Mouse (Mus musculus) MEL (cell line): ENCODE data around the gene Epha3. TPM values are rescaled to one million over a fixed set of nuclear protein-coding genes. Genes with fewer than 3 reads are reported as not detected.
A peak's percentile ranks its signal among the peaks of the same experiment; 100 is the strongest.

Experiments used
- DNase-seq: peaks from one replicate; pipeline ENCODE4 v3.0.0; 2011; ENCODE audit warnings: low read depth, low spot score
- H3K27ac ChIP-seq: 2 replicates; pipeline ENCODE4 v1.5.1; 2012; ENCODE audit warnings: low read depth, mild to moderate bottlenecking, control low read depth, low read length, moderate library complexity; ENCODE audit not compliant: control insufficient read depth
- H3K27me3 ChIP-seq, 2 experiments: fragments of 150-350 bp in 1 of 2; sonication (generic) in 1 of 2; 2 replicates each; pipeline ENCODE4 v1.6.1; 2012; ENCODE audit warnings: low read length in 2 of 2, mild to moderate bottlenecking in 2 of 2, improper control_type of control experiment in 1 of 2, moderate library complexity in 1 of 2; ENCODE audit not compliant: insufficient read depth in 2 of 2, control insufficient read depth in 1 of 2
- H3K36me3 ChIP-seq, 2 experiments: 2 replicates each; pipeline ENCODE4 v1.6.1; 2012 to 2014; ENCODE audit warnings: low read length in 2 of 2, improper control_type of control experiment in 1 of 2, inconsistent platforms in 1 of 2, mild to moderate bottlenecking in 1 of 2; ENCODE audit not compliant: insufficient read depth in 2 of 2, control insufficient read depth in 1 of 2
- H3K4me1 ChIP-seq, 2 experiments: fragments of 150-350 bp in 1 of 2; sonication (generic) in 1 of 2; 2 replicates each; pipeline ENCODE4 v1.6.1; 2012; ENCODE audit warnings: low read length in 2 of 2, improper control_type of control experiment in 1 of 2, mild to moderate bottlenecking in 1 of 2; ENCODE audit not compliant: insufficient read depth in 2 of 2, control insufficient read depth in 1 of 2
- H3K4me3 ChIP-seq, 2 experiments: fragments of 150-350 bp in 1 of 2; sonication (generic) in 1 of 2; 2 replicates each; pipeline ENCODE4 v1.5.1; 2012; ENCODE audit warnings: low read depth in 2 of 2, low read length in 2 of 2, mild to moderate bottlenecking in 2 of 2, moderate library complexity in 2 of 2, control low read depth in 1 of 2, improper control_type of control experiment in 1 of 2; ENCODE audit not compliant: control insufficient read depth in 1 of 2, insufficient read depth in 1 of 2
- H3K79me2 ChIP-seq: 2 replicates; pipeline ENCODE4 v1.6.1; 2012; ENCODE audit warnings: mild to moderate bottlenecking, low read length, moderate library complexity; ENCODE audit not compliant: control insufficient read depth, poor library complexity, insufficient read depth
- H3K9ac ChIP-seq: 2 replicates; pipeline ENCODE4 v1.6.1; 2012; ENCODE audit warnings: low read depth, mild to moderate bottlenecking, control low read depth, low read length, moderate library complexity; ENCODE audit not compliant: control insufficient read depth, poor library complexity, severe bottlenecking
- H3K9me3 ChIP-seq: fragments of 150-350 bp; sonication (generic); replicated peaks from 2 replicates; pipeline ENCODE4 v1.6.1; 2012; ENCODE audit warnings: mild to moderate bottlenecking, low read length, improper control_type of control experiment, moderate library complexity; ENCODE audit not compliant: insufficient read depth
- BHLHE40 ChIP-seq: IDR thresholded peaks from 2 replicates; pipeline ENCODE4 v1.6.1; 2012; ENCODE audit warnings: low read depth, mild to moderate bottlenecking, inconsistent platforms, low read length, improper control_type of control experiment, borderline replicate concordance
- ETS1 ChIP-seq: IDR thresholded peaks from 2 replicates; pipeline ENCODE4 v1.6.1; 2012; ENCODE audit warnings: low read depth, mild to moderate bottlenecking, inconsistent platforms, low read length, improper control_type of control experiment, moderate library complexity
- HCFC1 ChIP-seq: IDR thresholded peaks from 2 replicates; pipeline ENCODE4 v1.6.1; 2012; ENCODE audit warnings: low read depth, mild to moderate bottlenecking, inconsistent platforms, low read length, improper control_type of control experiment, moderate library complexity
- JUND ChIP-seq: IDR thresholded peaks from 2 replicates; pipeline ENCODE4 v1.6.1; 2011; ENCODE audit warnings: low read depth, mild to moderate bottlenecking, improper control_type of control experiment, low read length
- MAX ChIP-seq: IDR thresholded peaks from 2 replicates; pipeline ENCODE4 v1.6.1; 2011; ENCODE audit warnings: low read length, improper control_type of control experiment
- MAZ ChIP-seq: IDR thresholded peaks from 2 replicates; pipeline ENCODE4 v1.6.1; 2012; ENCODE audit warnings: low read depth, mild to moderate bottlenecking, inconsistent platforms, low read length, improper control_type of control experiment
- MEF2A ChIP-seq: IDR thresholded peaks from 2 replicates; pipeline ENCODE4 v1.6.1; 2014; ENCODE audit warnings: low read depth, mild to moderate bottlenecking, inconsistent platforms, low read length, improper control_type of control experiment; ENCODE audit not compliant: poor library complexity, insufficient replicate concordance, severe bottlenecking; ENCODE audit errors: extremely low read depth
- MYB ChIP-seq: IDR thresholded peaks from 2 replicates; pipeline ENCODE4 v1.6.1; 2011; ENCODE audit warnings: mild to moderate bottlenecking, low read depth, low read length, improper control_type of control experiment
- MYC ChIP-seq: IDR thresholded peaks from 2 replicates; pipeline ENCODE4 v1.6.1; 2011; ENCODE audit warnings: low read depth, mild to moderate bottlenecking, low read length, improper control_type of control experiment, moderate library complexity
- NRF1 ChIP-seq: IDR thresholded peaks from 2 replicates; pipeline ENCODE4 v1.6.1; 2014; ENCODE audit warnings: low read depth, mild to moderate bottlenecking, inconsistent platforms, low read length, improper control_type of control experiment, moderate library complexity; ENCODE audit not compliant: poor library complexity, insufficient read depth, severe bottlenecking
- POLR2A ChIP-seq, 2 experiments: IDR thresholded peaks; 2 replicates each; pipeline ENCODE4 v1.6.1; 2011 to 2012; ENCODE audit warnings: low read length in 2 of 2, mild to moderate bottlenecking in 2 of 2, control low read depth in 1 of 2, improper control_type of control experiment in 1 of 2, low read depth in 1 of 2, moderate library complexity in 1 of 2; ENCODE audit not compliant: control insufficient read depth in 1 of 2, insufficient read depth in 1 of 2, poor library complexity in 1 of 2
- POLR2AphosphoS2 ChIP-seq: IDR thresholded peaks from 2 replicates; pipeline ENCODE4 v1.6.1; 2011; ENCODE audit warnings: low read length, improper control_type of control experiment
- SIN3A ChIP-seq: IDR thresholded peaks from 2 replicates; pipeline ENCODE4 v1.6.1; 2012; ENCODE audit warnings: low read length, improper control_type of control experiment, inconsistent platforms
- TCF12 ChIP-seq: IDR thresholded peaks from 2 replicates; pipeline ENCODE4 v1.6.1; 2014; ENCODE audit warnings: low read depth, mild to moderate bottlenecking, inconsistent platforms, low read length, improper control_type of control experiment, moderate library complexity
- UBTF ChIP-seq: IDR thresholded peaks from 2 replicates; pipeline ENCODE4 v1.6.1; 2012; ENCODE audit warnings: low read depth, mild to moderate bottlenecking, inconsistent platforms, low read length, improper control_type of control experiment, moderate library complexity, borderline replicate concordance; ENCODE audit not compliant: insufficient read depth
- USF2 ChIP-seq, 2 experiments: IDR thresholded peaks; 2 replicates each; pipeline ENCODE4 v1.6.1; 2011 to 2012; ENCODE audit warnings: improper control_type of control experiment in 2 of 2, low read length in 2 of 2, borderline replicate concordance in 1 of 2, inconsistent platforms in 1 of 2, low read depth in 1 of 2, mild to moderate bottlenecking in 1 of 2; ENCODE audit not compliant: insufficient read depth in 1 of 2
- ZKSCAN1 ChIP-seq: IDR thresholded peaks from 2 replicates; pipeline ENCODE4 v1.6.1; 2012; ENCODE audit warnings: low read depth, mild to moderate bottlenecking, inconsistent platforms, low read length, improper control_type of control experiment, moderate library complexity
- ZMIZ1 ChIP-seq: IDR thresholded peaks from 2 replicates; pipeline ENCODE4 v1.6.1; 2012; ENCODE audit warnings: low read depth, mild to moderate bottlenecking, inconsistent platforms, low read length, improper control_type of control experiment, moderate library complexity
- ZNF384 ChIP-seq: IDR thresholded peaks from 2 replicates; pipeline ENCODE4 v1.6.1; 2012; ENCODE audit warnings: low read depth, mild to moderate bottlenecking, inconsistent platforms, low read length, improper control_type of control experiment
- polyA plus RNA-seq, 2 experiments: library from polyadenylated mRNA; stranded (reverse) in 1 of 2; unstranded in 1 of 2; fragments of >175 nt in 1 of 2; fragments of >200 nt in 1 of 2; gene quantifications; 2 replicates each; pipeline versions ENCODE4 v1.2.1 to v1.2.4; 2012; ENCODE audit warnings: low replicate concordance in 2 of 2, low read depth in 1 of 2; ENCODE audit not compliant: insufficient read length in 2 of 2, insufficient read depth in 1 of 2, missing spikeins in 1 of 2
- total RNA-seq: library from RNA; depleted of rRNA; stranded (reverse); fragments of 300-350 nt; gene quantifications from 2 replicates; pipeline ENCODE4 v1.2.3, GENCODE M21; 2012

Gene Epha3
- total and polyA plus RNA-seq, 3 experiments: not detected

DNA sequence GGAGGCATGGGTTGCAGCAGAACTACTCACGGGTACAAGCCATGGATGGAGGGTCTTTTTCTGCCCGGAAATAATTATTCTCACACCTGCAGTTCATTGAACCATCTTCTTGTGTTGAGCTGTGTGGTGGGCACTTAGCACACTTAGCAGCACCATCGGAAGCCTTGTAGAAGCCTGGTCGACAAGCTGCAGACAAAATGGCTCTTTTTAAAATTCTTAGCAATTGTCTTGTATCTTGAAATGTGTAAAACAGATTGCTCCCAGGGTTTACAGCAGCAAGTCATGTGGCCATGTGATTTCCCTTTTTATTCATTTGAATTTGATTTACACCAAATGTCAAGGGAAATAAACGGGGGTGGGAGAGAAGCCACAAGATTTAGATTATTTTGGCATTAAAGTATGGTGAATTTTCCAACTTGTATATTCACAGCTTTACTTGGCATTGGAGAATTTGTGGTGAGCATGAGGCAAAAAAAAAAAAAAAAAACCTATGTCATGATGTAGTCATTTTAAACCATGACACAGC, 210.5 kb downstream of the Epha3 start:
- Histone ChIP-seq H3K4me3 (no peak overlapping the region), H3K4me1 (no peaks in the 10 kb centered on the region), H3K9me3 (no peaks in the 10 kb centered on the region), H3K27ac (no peak overlapping the region), H3K36me3 (no peaks in the 10 kb centered on the region; a peak in 1 of 4 replicates), H3K79me2 (no peaks in the 10 kb centered on the region), H3K9ac (no peak overlapping the region), H3K27me3 (no peaks in the 10 kb centered on the region)
- no peak for TF ChIP-seq MYB
- TF ChIP-seq ETS1: no peak
- peak; percentile 8; the same call in 1 of the 2 replicates for TF ChIP-seq ZNF384
- no peak for TF ChIP-seq POLR2A (IDR thresholded peaks at IDR 0.05; ENCODE audit: control insufficient read depth in 1 of 2, insufficient read depth in 1 of 2, low read depth in 1 of 2, low read length in 2 of 2, poor library complexity in 1 of 2)
- no peak for DNase-seq

DNA sequence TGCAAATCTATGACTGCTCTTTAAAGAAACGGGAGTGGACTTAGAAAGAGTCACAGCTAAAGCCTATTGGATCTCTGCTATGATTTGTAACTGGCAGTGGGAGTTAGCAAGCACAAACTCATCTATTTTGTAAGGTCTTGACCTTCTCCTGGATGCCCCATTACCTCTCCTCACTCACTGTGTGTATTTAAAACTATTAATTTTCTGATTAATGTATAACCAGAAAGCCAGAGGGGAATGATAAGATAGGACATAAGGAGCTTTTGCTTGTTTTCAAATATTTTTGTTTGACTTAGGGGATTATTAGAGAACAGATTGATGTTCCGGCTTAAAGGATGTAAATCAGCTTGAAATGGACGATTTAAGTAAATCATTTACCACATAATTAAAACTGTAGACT, 213.2 kb downstream of the Epha3 start:
- no peak overlapping the region for H3K9ac ChIP-seq
- no peak overlapping the region for H3K27ac ChIP-seq
- DNase-seq: no peak
- TF ChIP-seq JUND (no peak), ZNF384 (no peak), MYC (no peak), UBTF (no peak), MYB (no peak), ETS1 (no peak), USF2 (IDR thresholded peaks at IDR 0.05; ENCODE audit: borderline replicate concordance in 1 of 2, insufficient read depth in 1 of 2, low read depth in 1 of 2, low read length in 2 of 2) (no peak), MAZ (no peak), POLR2AphosphoS2 (no peak), MAX (no peak), TCF12 (no peak), HCFC1 (no peak), ZMIZ1 (no peak), MEF2A (no peak), NRF1 (no peak), ZKSCAN1 (no peak), SIN3A (no peak), BHLHE40 (no peak)
- H3K9me3 ChIP-seq: no peaks in the 10 kb centered on the region
- H3K27me3 ChIP-seq: no peaks in the 10 kb centered on the region
- no peaks in the 10 kb centered on the region for H3K4me1 ChIP-seq
- no peaks in the 10 kb centered on the region; a peak in 1 of 4 replicates for H3K36me3 ChIP-seq
- no peak overlapping the region for H3K4me3 ChIP-seq
- H3K79me2 ChIP-seq: no peaks in the 10 kb centered on the region
